Mouse (Mus musculus) adrenal gland, adult 18-20 months (tissue): Measurements from ENCODE around the gene Tnfrsf13b. TPM values are rescaled to one million over a fixed set of nuclear protein-coding genes. Genes with fewer than 3 reads are reported as not detected.
"Not testable (repeated sequence)": the region's sequence is repeated elsewhere in the genome, so short reads cannot be mapped to it uniquely, and the experiment has no call there.

Source experiments
- DNase-seq, 2 experiments: peaks; one replicate each; pipeline ENCODE4 v3.0.0; 2021 to 2022; ENCODE audit warnings: low spot score in 2 of 2
- total RNA-seq, 2 experiments: library from RNA; stranded (reverse); gene quantifications; 1 replicate in 1 of 2; 2 replicates in 1 of 2; pipeline ENCODE4 v1.2.3; 2021

The Tnfrsf13b gene
- total RNA-seq, 2 experiments from 2014 or later = 0.50 to 0.70 TPM

DNA sequence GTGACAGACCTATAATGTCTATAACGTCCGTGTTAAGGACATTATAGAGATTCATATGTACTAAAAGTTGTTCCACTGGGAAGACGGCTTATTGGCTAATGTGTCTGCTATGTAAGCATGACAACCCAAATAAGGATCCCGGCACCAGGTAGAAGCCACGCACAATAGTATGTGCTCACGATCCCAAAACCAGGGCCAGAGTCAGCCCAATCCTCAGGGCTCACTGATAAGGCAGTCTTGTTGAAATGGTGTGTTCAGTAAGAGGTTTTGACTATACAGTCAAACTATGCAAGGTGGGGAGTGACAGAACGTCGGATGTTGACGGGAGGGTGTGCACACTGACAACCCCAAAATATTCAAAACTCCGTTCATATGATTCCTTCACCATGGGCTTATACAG is 38.3 kb downstream of the Tnfrsf13b start:
- no peak for DNase-seq

DNA sequence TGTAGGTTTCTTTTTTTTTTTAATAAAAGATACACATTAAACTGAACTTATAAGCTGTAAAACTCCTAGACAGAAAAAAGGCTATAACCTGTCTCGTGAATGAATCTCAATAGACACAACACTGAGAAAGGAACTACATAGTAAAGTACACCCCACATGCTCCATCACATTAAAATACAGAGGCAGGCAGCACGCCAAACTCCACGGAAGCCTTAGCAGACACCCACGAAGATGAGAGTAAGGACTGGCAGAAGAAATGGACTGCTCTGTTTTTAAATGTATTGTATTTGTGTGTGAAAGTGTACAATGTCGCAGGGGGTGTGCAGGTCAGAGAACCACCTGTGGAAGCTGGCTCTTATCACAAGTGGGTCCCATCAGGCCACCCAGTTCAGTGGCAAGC is 43.6 kb downstream of the Tnfrsf13b start:
- DNase-seq = no peak

DNA sequence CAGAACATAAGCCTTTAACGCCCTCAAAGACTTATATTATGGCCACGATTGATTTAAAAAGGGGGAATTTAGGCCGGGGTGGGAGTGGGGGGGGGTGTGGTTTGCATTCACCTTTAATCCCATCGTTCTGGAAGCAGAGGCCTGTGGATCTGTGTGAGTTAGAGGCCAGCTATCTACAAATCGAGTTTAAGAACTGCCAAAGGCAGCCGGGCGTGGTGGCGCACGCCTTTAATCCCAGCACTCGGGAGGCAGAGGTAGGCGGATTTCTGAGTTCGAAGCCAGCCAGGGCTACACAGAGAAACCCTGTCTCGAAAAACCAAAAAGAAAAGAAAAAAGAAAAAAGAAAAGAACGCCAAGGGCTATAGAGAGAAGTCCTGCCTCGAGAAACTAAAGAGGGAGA is 46.9 kb downstream of the Tnfrsf13b start:
- not testable (repeated sequence) for DNase-seq

DNA sequence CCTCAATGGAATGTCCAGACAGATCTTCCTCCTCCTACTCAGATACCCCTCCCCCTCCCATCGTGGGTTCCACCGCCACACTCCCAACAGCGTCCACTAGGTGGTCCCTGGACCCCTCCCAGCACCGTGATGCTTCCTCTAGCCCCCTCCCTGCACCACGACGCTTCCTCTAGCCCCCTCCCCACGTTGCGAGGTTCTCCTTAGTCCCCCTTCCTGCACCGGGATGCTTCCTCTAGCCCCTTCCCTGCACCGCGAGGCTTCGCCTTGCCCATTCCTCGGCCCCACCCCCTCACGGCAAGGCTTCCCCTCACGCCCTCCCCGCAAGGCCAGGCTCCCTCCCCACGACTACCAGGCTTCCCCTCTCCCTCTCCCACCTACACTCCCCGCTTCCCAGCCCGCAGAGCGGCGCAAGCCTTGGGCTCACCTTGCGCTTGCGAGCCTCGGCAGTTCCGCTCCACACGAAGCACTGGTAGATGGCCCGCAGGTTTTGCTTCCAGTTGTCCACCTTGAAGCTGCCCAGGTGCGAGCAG is 47.8 kb downstream of the Tnfrsf13b start:
- peak in 1 of 2 experiments; percentile 55 for DNase-seq

DNA sequence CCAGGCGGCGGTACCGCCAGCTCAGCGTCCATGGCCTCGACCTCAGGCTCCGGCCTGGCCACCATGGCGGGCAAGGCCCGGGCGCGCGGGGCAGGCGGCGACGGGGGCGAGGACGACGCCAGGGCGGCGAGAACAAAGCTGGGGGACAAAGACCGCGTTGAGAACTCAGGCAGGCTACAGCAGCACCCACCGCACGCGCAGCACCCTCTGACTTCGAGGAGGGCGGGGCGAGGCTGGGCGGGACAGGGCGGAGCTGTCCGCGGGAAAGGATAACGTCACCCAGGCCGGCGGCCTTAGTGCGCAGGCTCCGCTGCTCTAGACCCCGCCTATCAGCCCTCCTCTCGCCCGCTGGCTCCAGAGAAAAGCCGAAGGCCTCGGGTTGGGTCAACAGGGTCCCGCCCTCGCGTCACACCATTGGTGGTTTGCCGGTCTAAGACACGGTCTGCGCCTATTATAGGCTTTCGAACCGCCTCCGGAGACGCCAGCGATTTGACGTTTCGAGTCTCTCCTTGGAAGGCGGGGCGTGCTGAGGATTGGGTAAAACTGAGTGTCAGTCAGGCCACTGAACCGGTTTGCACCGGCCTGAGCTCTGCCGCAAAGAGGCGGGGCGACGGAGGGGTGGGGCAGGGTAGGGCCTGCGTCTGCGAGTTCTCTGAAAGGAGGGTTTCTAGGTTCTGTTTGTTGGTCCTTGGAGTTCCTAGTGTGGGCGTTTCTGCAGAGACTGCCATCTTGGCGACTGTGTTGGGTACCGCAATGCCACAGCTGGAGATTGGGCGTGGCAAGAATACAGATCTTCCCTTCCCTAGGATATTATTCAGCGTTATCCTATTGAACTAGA is 48.5 kb downstream of the Tnfrsf13b start, which contains the start of gene Usp22:
Gene Usp22 (minus strand): TSS at position 235 of the 838 bp plus-strand sequence.
- peak; percentile 94 for DNase-seq

DNA sequence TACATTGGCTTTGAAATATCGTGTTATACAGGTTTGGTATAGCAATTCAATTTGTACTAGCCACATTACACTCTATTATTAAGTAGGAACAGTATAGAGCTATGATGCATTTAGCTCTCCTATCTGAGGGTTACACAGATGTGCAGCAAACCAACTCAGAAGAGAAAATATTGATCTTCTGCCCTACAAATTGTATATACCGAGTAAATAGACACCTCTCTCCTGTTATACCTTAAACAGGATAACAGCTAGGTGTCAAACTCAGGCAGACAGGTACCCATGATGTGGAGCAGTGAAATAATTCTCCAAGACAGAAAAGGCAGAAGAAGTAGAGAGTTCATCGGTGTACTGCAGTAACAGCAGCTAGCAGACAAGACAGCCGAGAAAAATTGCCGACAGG is 49.2 kb downstream of the Tnfrsf13b start:
- DNase-seq = no peak

DNA sequence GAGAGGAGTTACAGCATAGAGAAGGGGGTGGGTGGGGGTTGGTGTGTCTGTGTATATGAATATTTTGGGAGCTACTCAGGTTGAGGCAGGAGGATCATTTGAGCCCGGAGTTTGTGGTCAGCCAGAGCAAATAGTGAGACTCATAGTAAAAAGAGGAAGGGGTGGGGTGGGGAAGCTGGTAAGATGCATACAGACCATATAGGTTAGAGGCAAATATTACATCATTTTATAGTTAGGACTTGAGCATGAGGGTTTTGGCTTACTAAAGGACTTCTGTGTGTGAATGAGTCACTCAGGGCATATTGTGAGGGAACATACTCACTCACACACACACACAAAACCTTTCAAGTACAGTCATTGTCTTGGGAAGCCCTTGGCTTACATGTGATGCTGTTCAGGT is 49.8 kb downstream of the Tnfrsf13b start:
- DNase-seq = no peak

DNA sequence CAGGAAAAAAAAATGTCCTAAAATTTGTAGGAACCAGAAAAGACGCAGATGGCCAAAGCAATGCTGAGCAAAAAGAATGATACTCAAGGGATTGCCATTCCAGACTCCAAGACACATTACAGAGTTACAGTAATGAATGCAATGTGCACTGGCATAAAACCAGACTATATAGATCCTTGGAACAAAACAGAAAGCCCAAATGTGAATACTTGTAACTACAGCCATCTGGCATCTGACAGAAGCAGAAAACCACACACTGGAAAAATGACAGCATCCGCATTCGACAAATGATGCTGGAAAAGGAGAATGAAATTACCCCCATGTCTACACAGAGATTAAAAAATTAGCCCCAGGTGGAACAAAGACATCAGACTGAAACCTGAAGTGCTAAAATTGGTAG is 53.8 kb downstream of the Tnfrsf13b start:
- DNase-seq = no peak

DNA sequence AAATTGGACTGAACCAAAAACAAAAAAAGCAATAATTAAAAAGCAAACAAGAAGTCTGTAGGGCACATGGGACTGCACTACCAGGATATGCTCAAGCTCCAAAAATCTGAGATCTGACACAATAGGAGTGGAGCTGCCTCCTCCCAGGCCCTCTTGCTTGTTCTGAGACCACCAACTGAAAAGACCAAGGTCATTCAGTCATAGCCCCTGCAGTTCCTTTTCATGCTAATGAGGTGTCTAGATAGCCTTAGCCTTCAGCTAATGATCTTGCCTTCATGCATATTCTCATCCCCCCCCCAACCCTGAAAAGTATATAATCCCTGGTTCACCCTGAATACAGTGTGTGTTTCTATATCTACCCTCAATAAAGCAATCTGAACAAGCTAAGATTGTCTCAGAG is 55.1 kb downstream of the Tnfrsf13b start:
- DNase-seq = no peak

DNA sequence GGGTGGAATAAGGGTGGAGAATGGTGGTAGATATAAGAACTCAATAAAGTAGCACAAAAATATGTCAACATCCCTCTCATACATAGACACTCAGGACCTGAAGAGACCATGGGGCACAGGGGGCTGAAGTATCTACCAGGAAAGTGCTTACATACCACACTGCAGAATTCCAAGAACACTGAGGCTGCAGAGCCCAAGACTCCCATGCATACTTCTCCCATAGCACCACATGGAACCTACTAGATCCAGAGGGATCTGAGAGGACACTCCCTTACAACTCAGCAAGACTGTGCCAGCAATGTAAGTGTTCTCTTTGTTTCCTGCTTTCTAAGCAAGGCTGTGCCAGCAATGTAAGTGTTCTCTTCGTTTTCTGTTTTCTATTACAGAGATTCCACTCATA is 57.3 kb downstream of the Tnfrsf13b start:
- DNase-seq = no peak

DNA sequence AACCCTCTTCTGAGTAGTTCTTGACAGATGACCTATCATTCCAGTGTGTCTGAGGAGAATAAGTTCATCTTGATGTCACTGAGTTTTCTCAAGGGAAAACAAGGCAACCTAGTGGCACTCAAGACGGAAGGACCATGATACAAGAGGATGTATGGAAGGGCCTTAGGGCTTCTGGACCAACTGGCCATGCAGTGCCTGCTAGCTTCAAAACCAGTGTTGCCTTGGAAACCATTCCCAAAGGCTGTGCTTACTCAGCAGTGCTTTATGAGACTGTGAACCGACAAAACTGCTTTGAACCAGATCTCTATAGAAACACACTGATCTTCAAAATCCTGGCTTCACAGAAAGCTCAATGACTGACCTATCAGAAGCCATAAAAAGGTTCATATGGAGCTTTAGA is 64.2 kb downstream of the Tnfrsf13b start:
- DNase-seq = no peak

DNA sequence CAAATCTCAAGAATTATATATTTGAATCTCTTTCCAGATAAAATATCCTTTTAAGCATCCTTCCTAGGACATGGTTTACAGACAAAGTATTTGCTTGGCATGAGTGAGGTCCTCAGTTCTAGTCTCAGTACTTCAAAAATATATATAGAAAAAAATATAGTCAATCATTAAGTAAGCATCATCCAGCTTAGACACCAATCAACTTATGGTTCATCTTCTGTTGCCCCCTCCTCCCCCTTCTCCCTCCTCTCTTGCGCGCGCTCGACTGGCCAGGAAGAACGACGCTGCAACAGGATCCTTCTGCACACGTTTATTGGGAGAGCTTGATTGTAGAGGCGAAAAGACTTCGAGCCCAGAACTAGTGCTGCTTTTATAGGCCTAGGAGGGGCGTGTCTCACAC is 65.6 kb downstream of the Tnfrsf13b start:
- DNase-seq = not testable (repeated sequence)

DNA sequence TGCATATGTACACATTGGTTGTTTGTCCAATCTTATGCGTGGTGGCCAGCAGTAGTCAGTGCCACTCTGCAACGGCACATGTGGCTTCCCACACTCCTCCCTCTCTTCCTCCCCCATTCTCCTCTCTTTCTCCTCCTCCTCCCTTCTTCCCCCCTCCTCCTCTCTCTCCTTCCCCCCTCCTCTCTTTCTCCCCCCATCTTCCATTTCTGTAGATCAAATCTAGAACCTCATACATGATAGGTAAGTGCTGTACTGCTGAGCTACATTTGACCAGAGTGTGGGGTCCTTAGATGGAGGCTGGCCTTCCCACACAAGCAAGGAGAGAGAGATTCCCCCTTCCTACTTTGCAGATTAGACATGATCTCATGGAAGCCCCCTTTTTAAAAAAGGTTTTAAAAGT is 66.2 kb downstream of the Tnfrsf13b start:
- DNase-seq = no peak

DNA sequence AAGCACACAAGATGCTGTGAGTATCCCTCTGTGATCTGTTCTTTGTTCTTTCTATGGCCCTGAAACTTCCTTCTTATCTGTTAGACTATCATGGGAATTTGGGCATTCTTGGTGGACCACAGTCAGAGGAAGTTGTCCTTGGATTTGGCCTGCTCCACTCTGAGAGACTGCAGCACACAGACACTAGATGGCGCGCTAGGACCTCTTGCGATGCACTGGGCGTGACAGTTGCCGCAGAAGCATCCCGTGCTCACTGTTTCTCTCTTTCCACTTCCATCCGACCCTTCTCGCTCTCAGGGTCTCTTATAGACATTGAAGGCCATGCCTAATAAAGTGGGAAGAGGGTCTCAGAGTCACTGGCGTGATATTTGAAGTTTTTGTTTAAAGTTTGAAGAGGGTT is 66.8 kb downstream of the Tnfrsf13b start:
- DNase-seq = peak; percentile 82

DNA sequence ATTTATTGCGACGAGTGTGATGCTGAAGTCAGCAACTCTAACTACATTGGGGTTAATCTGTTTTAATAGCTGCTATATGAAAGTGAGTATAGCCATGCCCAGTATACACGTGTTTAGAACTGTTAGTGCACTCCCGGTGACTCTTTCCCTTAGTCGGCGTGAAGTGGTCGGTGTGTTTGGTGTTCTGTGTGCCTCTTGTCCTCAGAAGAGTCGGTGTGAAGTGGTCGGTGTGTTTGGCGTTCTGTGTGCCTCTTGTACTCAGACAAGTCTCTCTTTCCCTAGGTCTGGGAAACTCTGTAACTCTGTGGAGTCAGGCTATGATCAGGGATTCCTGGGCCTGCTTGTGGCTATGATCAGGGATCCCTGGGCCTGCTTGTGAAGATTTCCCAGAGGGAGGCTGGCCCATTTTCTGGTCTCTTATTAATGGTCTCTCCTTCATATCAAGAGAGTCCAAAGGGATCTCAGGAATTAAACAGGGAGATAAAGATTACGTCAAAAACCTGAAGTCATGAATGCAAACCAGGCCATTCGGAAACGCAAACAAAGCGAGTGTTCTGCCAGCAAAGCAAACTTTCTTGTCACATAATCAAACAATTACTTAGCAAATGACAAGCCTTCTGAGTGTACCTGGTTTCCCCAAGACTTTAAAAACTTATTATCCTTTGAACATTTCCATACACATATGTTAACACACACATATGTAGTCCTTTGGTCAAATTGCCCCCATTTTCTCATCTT is 70.2 kb downstream of the Tnfrsf13b start:
- DNase-seq = no peak

DNA sequence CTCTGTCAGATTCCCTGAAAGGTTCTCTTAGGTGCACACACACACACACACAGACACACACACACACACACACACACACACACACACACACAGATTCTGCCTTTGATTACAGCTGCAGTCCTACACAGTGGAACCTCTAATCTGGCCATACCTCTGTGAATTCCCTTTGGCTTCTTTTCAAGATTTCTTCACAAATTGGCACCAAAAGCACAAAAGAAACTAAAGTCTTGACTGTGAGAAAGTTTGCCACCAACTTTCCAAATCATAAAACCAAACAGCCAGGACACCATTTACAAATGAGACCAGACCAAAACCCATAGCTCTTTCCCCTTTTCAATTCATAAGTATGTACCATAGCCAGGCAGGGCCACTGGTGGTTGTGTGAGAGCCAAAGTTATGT is 71.4 kb downstream of the Tnfrsf13b start:
- no peak for DNase-seq

Other genes with a start within 250 kb of the Tnfrsf13b start
- 10 to 100 TPM; 47.8 to 55.9 TPM for gene Tmem11, start 247.5 kb upstream of the Tnfrsf13b start, total RNA-seq
- gene Natd1, start 212.0 kb upstream of the Tnfrsf13b start, total RNA-seq = 10 to 100 TPM; 21.6 to 22.9 TPM
- gene Map2k3, start 194.7 kb upstream of the Tnfrsf13b start, total RNA-seq = 100 to 1,000 TPM in 1 of 2 experiments, 10 to 100 TPM in 1; 71.7 to 116 TPM
- 1 to 10 TPM; 2.1 to 2.8 TPM for gene Kcnj12, start 104.2 kb upstream of the Tnfrsf13b start, total RNA-seq
- 10 to 100 TPM; 42.3 to 57.6 TPM for gene Usp22, start 48.3 kb downstream of the Tnfrsf13b start, total RNA-seq
- gene Aldh3a1, start 80.8 kb downstream of the Tnfrsf13b start, total RNA-seq = under 1 TPM in 1 of 2 experiments, not detected in 1; 0.70 TPM
- 10 to 100 TPM; 41.6 to 59.9 TPM for gene Aldh3a2, start 140.7 kb downstream of the Tnfrsf13b start, total RNA-seq
- gene Slc47a2, start 216.1 kb downstream of the Tnfrsf13b start, total RNA-seq = not detected